Mouse (Mus musculus) ZHBTc4 (cell line): Measurements from ENCODE around the gene Prrg2.
"Not testable (repeated sequence)": the region's sequence is repeated elsewhere in the genome, so short reads cannot be mapped to it uniquely, and the experiment has no call there.

Source experiments
- DNase-seq: peaks from one replicate; pipeline ENCODE4 v3.0.0-alpha.2; 2011; ENCODE audit warnings: low read depth, low spot score

The Prrg2 gene

DNA sequence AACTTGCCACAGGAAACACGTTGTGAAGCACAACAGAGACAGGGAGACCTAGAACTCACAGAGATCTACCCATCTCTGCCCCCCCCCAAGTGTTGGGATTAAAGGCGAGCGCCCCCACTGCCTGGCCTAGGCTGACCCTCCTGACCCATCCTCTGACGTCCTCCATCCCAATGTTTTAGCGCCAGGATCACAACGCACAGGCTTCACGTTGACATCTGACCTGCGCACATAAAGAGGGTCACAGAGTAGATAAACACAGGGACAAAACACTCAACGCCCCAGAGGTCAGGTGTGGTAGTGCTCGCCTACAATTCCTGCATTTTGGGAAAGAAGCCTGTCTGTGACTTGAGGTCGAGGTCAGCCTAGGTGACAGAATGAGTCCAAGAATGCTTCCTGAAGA is 25.8 kb downstream of the Prrg2 start:
- DNase-seq, result no peak

DNA sequence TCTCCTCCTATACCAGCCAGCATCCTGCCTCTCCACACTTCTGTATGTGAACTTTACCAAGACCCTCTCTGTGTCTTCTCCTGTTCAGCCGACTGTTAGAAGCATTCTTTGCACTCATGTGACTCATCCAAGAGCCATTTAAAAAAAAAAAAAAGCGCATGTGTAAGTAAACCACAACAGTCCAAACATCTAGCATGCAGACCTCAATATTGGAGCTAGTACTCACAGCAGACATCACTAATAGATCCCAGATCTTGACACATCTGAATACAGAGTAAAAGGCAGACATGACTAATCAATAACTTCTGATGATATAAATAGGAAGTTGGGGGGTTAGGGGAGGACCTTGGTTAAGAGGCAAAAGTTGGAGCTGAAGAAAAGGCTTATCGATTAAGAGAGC is 26.8 kb downstream of the Prrg2 start:
- no peak for DNase-seq

DNA sequence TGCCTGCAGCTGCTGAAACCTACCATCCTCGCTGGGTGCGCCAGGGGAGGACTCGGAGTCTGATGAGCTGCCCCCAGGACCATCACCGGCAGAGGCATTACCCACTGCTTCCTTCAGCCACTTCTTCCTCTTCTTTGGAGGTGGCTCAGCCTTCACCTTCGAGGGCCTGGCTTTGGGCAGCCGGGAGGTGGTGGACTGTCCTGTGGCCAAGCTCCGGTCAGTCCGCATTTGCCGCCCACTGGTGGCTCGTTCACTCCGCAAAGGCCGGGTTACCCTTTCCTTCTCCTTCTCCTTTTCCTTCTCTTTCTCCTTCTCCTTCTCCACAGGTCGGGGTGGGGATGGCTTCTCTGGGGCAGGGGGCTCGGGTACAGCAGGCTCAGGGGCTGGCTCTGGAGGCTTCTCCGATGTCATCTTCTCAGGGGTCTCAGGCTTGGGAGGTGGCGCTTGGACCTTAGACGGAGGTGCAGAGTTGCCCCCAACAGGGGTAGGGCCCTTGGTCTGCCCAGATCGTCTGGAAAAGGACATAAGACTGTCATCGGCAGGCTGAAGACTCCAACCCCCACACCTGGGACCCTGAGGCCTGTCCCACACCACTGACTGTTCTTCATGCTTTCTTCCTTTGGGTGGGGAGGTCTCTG is 28.6 kb downstream of the Prrg2 start:
- no peak for DNase-seq

DNA sequence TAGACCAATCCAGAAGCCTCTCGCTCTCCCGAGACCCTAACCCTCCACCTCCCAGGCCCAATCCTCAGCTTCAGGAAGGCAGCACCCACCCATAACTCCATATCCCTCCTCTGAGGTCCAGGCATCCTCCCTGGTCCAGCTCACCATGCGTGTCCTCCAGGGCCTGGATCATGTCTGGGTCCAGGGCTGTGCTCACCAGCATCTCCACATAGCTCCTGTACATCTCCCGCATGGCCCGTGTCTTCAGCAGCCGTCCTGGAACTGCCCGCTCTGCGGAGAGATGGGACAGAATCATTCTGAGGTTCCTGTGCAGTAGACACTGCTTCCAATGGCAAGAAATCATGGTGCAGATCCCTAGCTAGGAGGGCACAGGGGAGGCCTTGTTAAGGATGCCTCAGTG is 31.6 kb downstream of the Prrg2 start:
- no peak for DNase-seq

DNA sequence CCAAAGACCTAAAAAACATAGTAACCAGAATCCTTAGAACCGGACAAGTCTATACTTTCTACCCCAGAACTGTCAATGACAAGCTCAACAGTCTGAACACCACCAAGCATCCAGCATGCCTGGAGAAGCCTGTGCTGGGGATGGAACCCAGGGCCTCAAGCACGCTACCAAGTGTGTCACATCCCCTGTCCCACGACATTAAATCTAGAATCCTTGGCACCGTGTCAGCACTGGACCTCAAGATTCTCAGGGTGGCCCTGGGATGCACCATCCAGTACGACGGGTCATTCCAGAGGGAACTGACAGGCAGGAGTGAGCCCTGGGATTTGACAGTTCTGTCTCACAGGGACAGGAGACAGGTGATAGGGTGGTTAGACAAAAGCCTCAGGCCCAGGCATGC is 32.5 kb downstream of the Prrg2 start:
- no peak for DNase-seq

DNA sequence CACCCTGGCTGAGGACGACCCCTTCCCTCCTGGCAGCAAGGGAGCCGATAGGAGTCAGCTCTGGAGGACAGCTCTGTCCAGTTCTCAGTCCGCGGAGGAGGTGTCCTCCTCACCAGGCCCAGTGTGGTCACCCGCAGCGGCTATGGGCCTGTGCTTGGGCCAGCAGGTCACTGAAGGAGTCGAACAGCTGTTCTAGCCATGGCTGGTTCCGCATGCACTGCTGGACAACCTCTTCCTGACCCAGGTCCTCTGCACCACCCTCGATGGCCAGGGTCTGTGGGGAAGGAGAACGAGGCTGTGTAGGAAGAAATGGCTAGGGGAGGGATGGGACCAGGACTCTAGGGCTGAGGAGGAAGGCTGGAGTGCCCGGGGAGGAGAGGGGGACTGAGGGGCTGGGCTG is 34.1 kb downstream of the Prrg2 start:
- DNase-seq, result no peak

DNA sequence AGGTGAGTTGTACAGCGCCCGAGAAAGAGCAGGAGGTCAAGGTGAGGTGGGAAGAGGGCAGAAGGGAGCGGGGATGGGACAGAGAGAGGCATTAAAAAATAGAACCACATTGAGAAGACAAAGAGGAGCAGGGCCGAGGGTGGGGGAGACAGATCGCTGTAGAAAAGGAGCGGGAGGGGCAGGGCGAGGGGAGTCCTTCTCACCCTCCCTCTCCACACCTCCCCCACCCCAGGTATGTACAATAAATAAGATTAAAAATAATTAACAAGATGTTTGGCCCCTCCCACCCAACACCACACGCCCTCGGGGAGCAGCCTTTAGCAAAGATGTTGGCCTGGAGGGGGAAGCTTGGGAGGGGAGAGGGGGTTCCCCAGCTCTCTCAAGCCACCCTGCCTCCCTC is 34.7 kb downstream of the Prrg2 start:
- no peak for DNase-seq

DNA sequence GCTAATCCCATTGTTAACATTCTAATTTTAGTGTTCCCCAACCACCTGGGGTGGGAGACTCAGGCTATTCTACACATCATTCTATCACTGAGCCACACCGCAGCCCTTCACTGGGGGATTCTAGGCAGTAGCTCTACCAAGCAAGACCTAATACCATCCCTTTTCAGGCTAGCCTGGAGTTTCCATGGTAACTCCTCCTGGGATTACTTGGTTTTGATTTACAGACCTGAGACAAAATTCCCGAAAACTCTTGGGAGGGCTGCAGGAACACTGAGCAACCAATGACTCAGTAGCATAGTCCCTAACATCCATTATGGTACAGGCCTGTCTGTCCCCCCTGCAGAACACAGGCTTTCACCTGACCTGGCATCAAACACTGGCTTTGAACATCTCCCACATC is 36.2 kb downstream of the Prrg2 start:
- no peak for DNase-seq

DNA sequence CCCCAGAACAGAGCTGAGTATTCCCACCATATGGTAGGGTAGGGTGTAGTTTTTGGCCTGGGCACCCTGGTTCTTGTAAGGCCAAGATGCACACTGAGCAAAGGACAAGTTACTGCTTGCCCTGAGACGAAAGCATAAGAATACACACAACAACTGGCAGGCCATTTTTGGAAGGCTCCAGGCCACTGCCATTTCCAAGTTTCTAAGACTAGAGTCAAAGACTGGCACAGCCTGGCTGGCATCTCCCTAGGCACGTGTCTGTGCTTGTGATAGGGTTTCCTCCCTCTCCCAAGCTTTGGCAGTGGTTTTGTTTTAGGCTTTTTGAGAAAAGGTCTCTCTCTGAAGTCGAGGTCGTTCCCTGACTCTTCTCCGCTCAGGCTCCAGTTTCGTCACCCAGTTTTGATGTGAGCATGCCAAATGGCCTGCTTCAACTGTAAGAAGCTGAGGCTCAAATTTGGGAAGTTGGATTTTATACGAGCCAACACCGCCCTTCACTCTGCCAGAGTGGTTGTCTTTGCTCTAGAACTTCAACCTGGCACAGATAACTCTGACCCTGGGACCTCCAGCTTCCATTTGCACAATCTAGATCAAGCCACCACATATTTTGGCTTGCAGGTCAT is 36.8 kb downstream of the Prrg2 start:
- DNase-seq, result no peak

DNA sequence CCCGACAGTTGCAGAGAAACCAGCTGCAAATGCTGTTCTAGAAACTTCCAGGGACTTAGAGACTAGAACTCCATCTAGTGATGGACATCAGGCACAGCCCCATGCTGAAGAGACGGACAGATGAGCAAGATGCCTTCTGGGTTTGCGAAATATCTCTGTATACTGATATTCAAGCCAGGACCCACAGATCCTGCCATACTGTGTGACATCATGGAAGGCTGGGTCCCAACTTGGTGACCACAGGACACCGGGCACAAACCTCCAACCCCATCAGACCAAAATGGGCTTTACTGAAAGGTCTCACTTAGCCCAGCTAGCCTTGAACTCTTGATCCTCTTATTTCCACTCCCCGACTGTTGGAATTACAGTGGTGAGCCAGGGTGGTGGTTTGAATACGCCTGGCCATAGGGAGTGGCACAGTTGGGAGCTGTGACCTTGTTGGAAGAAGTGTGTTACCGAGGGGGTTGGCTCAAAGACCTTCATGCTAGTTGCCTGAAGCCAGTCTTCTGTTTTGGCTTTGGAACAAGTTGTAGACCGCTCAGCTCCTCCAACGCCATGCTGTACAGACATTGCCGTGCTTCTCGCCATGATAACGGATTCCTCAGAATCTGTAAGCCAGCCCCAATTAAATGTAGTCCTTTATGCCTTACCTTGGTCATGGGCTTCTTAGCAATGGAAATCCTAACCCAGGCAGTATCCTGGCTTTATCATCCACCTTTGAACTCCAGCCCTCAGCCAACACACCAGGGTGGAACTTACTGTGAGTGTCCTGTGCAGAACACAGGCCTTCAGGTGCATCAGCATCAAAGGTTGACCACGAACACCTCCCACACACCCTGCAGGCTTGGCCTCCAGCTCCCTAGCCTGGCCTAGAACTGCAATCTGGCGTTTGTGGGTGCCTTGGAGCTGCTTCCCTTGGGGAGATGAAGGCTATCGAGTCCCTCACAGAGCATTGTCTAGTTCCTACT is 37.9 kb downstream of the Prrg2 start:
- DNase-seq, result peak; percentile 68

DNA sequence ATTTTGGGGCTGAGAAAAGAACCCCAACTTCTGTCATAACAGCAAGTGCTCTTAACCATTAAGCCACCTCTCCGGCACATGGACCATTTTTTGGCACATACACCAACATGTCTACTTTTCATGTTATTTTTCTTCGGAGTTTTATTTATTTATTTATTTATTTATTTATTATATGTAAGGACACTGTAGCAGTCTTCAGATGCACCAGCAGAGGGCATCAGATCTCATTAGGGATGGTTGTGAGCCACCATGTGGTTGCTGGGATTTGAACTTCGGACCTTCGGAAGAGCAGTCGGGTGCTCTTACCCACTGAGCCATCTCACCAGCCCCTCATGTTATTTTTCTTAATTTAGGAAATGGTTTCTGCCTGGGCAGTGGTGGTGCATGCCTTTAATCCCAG is 38.8 kb downstream of the Prrg2 start:
- DNase-seq, result not testable (repeated sequence)

DNA sequence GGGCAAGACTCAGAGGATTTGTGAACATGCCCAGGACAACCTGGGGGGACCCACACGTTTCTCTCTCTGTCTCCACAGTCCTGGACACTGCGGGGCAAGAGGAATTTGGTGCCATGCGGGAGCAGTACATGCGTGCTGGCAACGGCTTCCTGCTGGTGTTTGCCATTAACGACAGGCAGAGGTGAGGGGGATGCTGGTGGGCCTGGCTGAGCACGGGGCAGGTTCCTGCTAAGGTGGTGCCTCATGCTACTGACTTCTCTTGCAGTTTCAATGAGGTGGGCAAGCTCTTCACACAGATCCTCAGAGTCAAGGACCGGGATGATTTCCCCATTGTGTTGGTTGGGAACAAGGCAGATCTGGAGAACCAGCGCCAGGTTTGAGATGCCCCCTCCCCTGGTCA is 42.3 kb downstream of the Prrg2 start:
- no peak for DNase-seq

DNA sequence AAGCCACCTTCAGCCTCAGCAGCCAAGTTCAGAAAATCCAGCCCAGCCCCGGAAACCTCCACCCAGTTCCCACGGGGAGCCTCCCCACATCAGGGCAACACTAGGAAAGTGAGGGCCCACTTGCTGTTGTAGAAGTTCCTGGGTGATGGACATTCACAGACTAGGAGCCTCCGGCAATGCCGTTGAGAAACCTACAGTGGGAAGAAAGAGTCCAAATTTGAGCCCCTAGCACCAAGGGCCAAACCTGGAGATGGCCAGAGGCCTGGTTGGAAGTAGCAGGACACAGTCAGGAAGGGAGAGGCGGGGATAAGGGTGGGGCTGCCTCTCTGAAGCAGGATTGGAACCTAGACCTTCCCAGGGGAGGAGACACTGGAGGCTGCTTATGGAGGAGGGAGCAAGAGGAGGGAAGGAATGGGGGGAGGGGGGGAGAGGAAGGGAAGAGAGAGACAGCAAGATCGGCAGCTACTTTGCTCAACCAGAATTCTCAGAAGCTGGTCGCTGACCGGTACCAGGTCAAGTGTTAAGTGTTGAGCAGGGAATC is 43.4 kb downstream of the Prrg2 start:
- peak; percentile 75 for DNase-seq

DNA sequence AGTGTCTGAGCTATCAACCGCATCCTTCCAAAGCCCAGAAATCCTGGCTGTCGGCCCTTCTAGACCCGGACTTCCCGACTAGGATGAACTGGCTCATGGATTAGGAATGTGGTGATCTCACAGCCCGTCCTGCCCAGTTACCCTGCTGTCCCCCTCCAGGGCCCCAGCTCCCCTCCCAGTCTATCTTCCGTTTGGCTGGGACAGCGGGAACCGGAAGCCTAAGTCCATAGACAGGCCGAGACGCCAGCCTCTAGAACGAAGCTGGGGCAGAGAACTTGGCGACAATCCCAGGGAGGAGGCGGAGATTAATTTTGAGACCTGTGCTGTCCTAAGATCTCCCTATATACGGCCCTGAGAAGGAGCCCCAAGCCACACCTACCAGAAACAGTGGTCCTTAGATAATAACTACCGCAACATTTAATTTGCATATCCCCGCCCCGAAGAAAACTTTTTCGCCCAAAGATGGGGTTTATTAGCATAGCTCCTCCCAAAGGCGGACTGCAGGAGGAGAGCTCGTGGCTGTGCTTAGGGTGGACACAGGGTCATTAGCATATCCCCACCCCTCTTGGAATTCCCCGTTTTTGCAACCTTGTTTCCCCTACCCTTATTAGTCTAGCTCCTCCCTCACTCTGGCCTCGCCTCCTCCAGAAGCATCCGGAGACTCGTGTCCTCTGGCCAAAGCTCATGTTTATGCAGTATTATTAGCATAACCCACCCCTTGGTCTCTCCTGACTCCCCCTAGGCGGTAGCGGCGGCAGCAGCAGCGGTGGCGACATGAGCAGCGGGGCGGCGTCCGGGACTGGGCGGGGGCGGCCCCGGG is 45.0 kb downstream of the Prrg2 start, which contains the start of gene Rras:
Rras (plus strand) TSS at position 720 of the 820 bp plus-strand sequence.
- peak; percentile 99 for DNase-seq

DNA sequence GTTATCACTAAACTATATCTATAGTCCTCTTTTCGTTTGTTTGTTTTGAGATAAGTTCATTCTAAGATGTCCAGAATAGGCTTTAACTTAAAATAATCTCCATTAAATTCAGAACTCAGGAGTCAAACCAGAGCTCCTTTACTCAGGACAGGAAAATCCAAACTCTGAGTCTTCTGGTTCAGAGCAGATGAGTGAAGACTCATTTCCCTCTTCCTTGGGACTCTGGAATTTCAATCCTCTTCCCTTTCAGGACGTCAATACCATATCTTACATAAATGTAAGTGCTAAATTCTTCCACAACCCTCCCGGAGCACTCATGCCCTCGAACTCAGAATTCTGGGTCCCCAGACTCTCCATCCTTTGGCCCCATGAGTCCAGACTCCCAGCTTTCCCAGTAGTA is 45.7 kb downstream of the Prrg2 start:
- no peak for DNase-seq

DNA sequence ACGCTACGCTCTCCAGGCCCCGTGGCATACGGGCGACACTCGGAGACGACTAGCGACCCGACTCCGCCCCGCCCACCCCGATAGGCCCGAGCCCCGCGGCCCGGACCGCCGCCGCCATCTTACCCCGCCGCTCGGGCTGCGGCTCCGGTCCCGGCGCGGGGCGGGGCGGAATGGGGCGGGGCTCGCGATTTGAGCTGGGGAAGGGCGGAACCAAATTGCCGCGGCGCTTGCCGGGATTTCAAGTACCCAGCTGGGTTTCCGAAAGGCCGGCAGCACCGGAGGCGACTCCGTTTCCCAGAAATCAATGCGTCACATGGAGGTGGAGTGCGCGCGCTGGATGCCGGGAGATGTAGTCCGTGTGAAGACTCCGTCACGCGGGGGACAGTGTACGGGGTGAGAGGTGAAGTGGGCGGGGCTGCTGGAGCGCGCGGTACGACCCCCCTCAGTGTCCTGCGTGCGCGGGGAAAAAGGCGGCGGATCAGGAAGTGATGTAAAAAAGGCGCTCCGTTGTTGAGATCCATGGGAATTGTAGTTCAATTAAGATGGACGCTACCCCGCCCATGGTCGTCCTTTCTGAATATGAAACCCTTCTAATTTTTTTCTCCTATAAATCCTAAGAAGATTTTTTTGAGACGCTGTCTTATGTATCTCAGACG is 46.4 kb downstream of the Prrg2 start, which contains the start of gene Scaf1:
Scaf1 (minus strand) TSS at position 407 of the 656 bp plus-strand sequence.
- DNase-seq, result peak; percentile 100

DNA sequence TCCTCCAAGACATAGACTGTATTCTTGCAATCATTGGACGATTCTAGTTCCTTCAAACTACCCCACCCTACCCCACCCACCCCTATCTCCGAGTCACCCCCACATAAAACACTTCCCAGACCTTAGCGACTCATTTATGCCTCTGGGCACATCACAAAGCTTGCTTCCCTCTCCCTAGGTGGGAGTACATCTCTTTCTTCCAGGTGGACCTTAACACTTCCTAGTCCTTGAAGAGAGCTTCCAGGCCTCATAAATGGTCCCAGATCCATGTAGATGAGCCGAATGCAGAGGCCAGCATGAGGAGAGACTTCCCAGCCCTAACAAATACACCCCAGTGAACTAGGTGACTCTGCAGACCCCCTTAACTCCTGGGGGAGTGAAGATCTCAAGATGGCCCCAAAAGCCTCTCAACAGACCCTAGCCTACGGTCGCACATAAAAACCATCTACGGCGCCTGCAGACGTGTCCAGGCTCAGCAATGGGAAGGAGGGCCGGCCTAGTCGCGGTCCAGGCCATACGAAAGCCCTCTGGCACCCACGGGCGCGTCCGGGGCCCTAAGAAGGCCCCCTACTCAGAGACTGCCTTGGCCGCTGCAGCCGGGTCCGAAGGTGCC is 47.0 kb downstream of the Prrg2 start:
- DNase-seq, result no peak

DNA sequence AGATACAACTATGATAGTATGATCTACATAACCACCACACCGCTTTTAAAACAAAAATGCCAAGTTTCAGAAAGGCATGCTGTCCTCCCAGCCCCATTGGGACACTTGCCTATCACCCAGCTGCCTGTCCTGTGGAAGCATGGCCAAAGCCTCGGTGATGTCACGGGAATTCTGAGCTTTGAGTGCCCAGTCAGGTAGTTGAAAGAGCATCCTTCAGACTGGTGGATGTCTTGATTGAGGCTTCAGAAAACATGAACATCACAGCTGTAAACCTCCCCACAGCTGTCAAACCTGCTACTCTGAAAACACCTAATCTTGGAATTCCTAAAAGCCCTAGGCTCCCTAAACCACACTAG is 48.4 kb downstream of the Prrg2 start:
- DNase-seq, result no peak

DNA sequence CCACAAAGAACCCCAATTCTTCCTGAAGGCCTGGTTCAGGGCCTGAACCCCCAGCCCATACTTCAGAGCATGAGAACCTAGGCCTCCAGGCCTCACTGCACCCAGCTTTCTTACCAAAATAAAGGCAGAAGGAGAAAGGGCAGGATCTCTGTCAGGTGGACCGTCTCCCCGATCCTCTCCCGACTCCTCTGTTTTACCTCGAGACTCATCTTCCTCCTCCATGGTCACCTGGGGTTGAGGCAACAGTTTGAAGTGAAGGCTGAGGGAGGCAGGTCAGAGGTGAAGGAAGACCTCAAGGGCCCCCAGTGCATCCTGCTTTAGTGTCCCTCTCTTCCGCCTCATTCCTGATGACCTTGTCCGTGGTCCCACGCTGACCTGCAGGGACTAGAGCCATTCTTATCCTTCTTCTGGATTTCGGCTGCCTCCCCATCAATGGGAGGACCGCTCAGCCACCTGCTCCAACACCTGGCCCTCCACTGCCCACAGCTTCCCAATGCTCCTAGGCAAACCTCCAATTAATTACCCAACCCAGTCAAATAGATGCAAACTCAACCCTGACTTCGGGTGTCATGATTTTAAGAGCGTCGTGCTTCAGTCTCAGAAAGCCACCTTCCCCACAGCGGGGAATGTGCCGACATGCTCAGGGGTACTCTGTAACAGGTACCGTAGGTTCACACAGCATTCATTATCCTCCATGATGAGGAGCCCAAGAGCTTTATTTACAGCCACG is 48.9 kb downstream of the Prrg2 start:
- DNase-seq, result no peak

DNA sequence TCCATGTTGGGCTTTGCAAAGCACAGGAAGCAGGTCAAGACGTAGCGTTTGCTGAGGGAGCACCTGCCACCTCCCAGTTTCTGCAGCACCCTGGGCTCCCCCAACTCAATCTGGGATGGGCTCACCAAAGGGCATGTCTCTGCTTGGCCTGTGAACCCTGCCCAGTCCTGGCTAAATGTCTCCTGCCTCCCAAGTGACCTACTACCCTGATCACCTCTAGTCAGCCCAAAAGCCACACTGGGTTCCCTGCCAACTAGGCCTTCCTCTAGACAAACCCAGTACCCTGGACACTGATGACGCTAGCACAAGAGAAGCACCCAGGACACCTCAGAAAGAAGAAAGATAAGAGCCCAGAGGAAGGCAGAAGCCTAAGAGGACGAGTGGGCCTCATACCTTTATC is 49.7 kb downstream of the Prrg2 start:
- DNase-seq, result no peak
